Mouse (Mus musculus): ENCODE results near the gene Pld3. TPM values are rescaled to one million over a fixed set of nuclear protein-coding genes. Genes with fewer than 3 reads are reported as not detected.

Gene Pld3
- 255 TPM for polyA plus RNA-seq (2017; shearing (Covaris generic))

GRCm38 (mm10) chr7:27552931-27553513 is at the start of gene Pld3, which contains the start of gene 2310022A10Rik:
TSS of gene Pld3 (minus strand) at chr7:27553218.
TSS of gene 2310022A10Rik (plus strand) at chr7:27553233.

DNA sequence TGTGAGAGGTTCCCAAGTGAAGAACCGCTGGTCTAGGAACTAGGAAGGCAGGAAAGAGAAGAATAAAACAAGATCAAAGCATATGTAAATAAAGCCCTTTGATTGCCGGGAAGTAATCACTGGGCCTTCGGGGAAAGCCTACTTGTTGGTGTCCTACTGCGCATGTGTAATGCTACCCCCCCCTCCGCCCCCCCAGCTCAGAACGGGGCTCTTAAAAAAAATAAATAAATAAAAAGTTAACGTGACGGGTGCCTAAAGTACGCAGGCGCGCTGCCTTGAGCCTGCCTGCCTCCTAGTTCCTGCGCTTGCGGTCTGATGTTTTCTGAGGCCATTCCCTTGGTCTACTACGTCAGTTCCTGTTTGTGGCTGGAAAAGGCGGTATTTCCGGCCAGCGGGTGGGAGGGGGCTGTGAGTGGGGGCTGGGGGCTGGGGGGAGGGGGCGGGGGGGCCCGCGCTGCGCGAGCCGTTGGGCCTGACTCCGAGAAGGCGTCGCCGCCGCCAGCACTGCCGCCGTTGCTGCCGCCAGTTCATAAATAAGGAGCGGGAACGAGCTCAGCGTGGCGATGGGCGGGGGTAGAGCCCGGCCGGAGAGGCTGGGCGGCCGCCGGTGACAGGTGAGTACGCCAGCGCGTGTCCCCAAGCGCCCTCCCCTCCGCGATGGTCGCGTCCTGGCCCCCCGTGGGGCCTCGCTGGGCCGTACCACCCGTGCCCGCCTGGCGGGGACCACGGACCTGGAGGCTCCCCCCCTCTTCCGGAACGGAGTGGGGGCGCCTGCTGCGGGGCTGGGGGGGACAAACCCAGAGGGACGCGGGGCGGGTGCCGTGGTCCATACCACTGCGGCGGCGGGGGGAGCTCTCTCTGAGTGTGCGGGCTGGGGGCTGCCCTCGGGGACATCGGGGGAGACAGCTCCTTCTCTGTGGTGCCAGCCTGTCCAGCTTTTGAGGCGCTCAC is 38.5 kb upstream of the Pld3 start, which contains the start of gene Akt2:
Gene Akt2, plus strand, starts transcription at position 287 of the 951 bp plus-strand sequence.

GRCm38 (mm10) chr7:27522967-27523366 is 30.1 kb downstream of the Pld3 start, which contains the start of gene Hipk4:
TSS of gene Hipk4 (plus strand) at chr7:27523267.

DNA sequence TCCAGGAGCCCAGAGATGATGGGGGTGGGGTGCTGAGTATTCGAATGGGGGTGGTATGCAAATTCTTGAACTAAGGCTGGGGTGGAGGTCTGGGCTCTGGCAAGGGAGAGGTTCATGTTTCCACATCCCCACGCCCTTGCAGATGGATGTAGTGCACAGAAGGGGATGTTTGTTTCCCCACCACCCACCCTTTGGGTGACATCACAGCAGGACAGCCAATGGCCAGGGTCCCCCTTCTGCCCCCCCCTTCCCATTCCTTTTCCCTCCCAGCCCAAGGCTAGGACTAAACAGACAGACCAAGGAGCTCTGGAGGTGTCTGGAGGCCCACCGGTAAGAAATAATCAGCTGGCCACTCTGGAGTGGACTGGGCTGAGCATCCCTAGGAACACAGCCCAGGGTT is 54.0 kb downstream of the Pld3 start, which contains the start of gene Prx:
Gene Prx, plus strand, starts transcription at position 289 of the 400 bp plus-strand sequence.

GRCm38 (mm10) chr7:27486770-27487697 is 66.0 kb downstream of the Pld3 start, which contains the start of gene Sertad1:
TSS of gene Sertad1 (plus strand) at chr7:27486910.

Other genes starting within 250 kb of the Pld3 start
- not detected for gene Ltbp4, start 215.5 kb downstream of the Pld3 start, polyA plus RNA-seq (2017; shearing (Covaris generic))
- 48.4 TPM for gene Shkbp1, start 197.2 kb downstream of the Pld3 start, polyA plus RNA-seq (2017; shearing (Covaris generic))
- gene Gm20479, start 195.8 kb downstream of the Pld3 start, polyA plus RNA-seq (2017; shearing (Covaris generic)): not detected
- 0.12 TPM for gene Sptbn4, start 105.5 kb downstream of the Pld3 start, polyA plus RNA-seq (2017; shearing (Covaris generic))
- gene Blvrb, start 105.2 kb downstream of the Pld3 start, polyA plus RNA-seq (2017; shearing (Covaris generic)): 12.5 TPM
- 38.3 TPM for gene Sertad3, start 79.5 kb downstream of the Pld3 start, polyA plus RNA-seq (2017; shearing (Covaris generic))
- gene Sertad1, start 66.3 kb downstream of the Pld3 start, polyA plus RNA-seq (2017; shearing (Covaris generic)): 75.3 TPM
- 0.57 TPM for gene Prx, start 53.9 kb downstream of the Pld3 start, polyA plus RNA-seq (2017; shearing (Covaris generic))
- gene Hipk4, start 30.0 kb downstream of the Pld3 start, polyA plus RNA-seq (2017; shearing (Covaris generic)): not detected
- 25.1 TPM for gene 2310022A10Rik, start within 50 bp of the Pld3 start, polyA plus RNA-seq (2017; shearing (Covaris generic))
- gene Akt2, start 38.3 kb upstream of the Pld3 start, polyA plus RNA-seq (2017; shearing (Covaris generic)): 142 TPM
- gene Ttc9b, start 100.7 kb upstream of the Pld3 start, polyA plus RNA-seq (2017; shearing (Covaris generic)): not detected
- gene Map3k10, start 121.4 kb upstream of the Pld3 start, polyA plus RNA-seq (2017; shearing (Covaris generic)): 14.8 TPM
- 3.0 TPM for gene Zfp607b, start 136.1 kb upstream of the Pld3 start, polyA plus RNA-seq (2017; shearing (Covaris generic))
- 11.7 TPM for gene Zfp60, start 178.2 kb upstream of the Pld3 start, polyA plus RNA-seq (2017; shearing (Covaris generic))

Data from naive thymus-derived CD4-positive, alpha-beta T cell, adult 5 months (primary cell).